Mouse (Mus musculus) mouse embryonic stem cell (cell line): Measurements from ENCODE around the gene Akap7.

Source experiments
- in situ Hi-C, 2 experiments: fragments of 300-500 bp; cut with MboI; formaldehyde crosslinking; loops; 1 replicate in 1 of 2; 3 replicates in 1 of 2; pipeline ENCODE4 v1.14.3; 2019 to 2020; ENCODE audit warnings: low sequenced_read_pairs in 2 of 2, low pct_unique_long_range_greater_than_20kb in 1 of 2, mixed read lengths in 1 of 2; ENCODE audit not compliant: unreplicated experiment in 1 of 2

The Akap7 gene

DNA sequence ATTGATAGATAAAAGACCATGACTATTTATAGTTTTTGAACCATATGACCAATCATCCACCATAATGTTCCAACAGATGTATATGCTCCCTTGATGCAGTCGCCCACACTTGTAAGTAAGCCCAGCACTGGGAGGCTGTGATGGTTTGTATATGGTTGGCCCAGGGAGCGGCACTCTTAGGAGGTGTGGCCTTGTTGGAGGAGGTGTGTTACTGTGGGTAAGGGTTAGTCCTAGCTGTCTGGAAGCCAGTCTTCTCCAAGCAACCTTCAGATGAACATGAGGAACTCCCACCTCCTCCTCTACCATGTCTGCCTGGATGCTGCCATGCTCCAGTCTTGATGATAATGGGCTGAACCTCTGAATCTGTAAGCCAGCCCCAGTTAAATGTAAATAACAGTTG, 3.1 kb downstream of the Akap7 start:
- in situ Hi-C loops, result no loop called here

- in situ Hi-C loops, result no loop called here
Observed at GRCm38 (mm10) chr10:25299031-25299529, 8.6 kb downstream of the Akap7 start.

GRCm38 (mm10) chr10:25298264-25298671, 9.4 kb downstream of the Akap7 start:
- in situ Hi-C loops, result no loop called here

GRCm38 (mm10) chr10:25297666-25298263, 9.9 kb downstream of the Akap7 start:
- in situ Hi-C loops, result no loop called here

DNA sequence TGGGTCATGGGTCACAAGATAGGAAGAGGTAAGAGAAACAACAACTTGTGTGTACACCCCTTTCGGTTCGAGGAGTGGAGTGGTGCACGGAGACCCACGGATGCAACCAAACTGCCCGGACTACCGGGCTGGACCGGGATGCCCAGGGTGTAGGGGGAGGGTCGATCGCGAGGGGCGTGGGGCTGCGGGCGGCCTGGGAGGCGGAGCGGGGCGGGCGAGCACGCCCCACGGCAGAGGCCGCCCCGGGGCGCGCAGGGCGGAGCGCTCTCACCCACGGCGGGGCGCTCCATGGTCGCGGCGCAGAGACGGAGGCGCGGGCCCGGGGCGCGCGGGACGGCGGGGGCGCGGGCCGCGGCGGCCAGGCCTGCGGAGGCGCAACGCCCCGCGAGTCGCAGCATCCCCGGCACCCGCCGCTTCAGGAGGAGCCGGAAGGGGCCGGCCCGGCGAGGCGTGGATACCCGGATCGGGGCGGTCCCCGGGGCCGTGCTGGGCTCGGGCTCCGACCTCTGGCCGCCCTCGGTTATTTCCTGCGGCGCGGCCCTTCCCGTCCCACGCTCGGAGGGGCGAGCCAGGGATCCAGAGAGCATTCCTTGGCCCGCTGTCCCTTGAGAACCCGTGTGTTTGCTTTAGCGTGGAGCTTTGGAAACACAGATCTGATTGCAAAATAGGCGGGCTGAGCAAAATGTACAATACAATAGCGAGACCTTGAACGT, 10.9 kb downstream of the Akap7 start:
- in situ Hi-C loops, result no loop called here

GRCm38 (mm10) chr10:25296286-25296656, 11.4 kb downstream of the Akap7 start:
- in situ Hi-C loops, result no loop called here

- in situ Hi-C loops, result no loop called here
Observed at GRCm38 (mm10) chr10:25295836-25296235, 11.8 kb downstream of the Akap7 start.

DNA sequence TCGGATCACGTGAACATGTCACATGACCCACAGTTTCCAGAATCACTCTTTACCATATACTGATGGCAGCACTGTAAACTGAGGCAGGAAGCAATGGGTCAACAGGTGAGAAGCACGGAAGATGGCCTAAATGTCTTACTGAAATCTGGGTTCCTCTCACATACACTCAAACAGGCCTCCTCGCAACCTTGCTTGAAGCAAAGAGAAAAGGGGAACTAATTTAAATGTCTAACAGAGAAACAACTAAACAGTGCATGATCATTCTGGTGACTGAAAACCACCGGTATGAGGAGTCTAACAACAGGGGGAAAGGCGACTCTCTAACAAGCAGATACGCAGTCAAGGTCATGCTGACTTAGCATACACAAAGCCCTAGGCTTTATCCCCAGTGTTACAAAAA, 12.7 kb downstream of the Akap7 start:
- in situ Hi-C loops, result no loop called here

DNA sequence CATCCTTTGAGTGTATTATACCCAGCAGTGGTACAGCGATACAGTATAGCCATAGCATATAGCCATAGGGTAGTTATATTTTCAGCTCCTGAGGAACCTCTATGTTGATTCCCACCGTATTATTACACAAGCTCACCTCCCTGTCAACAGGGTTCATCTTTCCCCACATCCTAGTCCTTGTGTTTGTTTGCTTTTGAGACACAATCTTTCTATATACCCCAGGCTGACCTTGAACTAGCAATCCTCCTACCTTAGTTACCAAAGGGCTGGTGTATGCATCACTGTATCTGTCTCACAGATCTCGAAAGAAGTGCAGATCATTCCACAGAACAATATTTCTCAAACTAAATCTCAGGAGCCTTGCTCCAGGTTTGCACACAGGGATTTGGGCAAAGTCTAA, 13.9 kb downstream of the Akap7 start:
- in situ Hi-C loops, result no loop called here

DNA sequence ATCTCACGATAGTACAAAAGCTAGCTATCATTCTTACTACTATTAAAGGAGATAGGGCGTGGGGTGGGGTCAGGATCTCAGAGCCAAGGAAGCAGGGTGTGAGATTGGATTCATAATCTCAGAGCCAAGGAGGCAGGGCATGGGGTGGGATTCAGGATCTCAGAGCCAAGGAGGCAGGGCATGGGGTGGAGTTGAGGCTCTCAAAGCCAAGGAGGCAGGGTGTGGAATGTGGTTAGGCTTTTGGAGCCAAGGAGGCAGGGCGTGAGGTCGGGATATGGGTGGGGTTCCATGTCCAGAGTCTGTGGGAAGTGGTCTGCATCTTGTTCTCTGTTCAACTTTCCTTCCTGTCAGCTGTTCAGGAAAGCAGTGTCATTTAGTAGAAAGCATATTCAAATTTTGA, 16.6 kb downstream of the Akap7 start:
- in situ Hi-C loops, result no loop called here

DNA sequence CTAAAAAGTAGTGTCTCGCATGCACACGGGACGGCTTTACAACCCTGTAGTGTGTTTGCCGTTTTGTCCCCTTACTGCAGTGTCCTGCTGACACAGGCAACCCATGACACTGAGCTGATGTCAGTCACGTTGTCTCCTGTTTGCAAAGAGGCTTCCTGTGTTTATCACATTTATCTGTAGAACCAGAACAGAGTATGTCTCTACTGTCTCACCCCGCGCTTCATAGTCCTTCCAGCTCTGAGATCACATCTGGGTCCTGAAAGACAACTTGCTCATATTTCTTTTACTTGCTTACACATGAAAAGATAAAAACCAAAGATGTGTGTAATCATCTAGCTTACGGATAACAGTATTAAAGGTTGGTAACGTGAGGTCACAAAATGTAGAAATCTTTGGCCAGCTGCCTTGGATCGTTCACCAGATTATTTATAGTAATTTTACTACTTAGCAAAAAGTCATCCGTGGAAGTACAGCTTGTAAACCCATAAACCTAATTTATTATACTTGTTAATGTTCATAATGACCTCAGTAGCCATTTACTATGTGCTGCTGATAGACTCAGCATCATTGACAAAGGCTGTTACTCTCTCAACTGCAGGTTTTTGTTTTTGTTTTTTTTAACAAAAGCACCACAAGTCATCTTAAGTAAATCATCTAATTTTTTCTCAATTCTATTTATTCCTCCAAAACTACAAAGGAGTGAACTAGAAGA, 22.4 kb downstream of the Akap7 start:
- in situ Hi-C loops, result no loop called here

DNA sequence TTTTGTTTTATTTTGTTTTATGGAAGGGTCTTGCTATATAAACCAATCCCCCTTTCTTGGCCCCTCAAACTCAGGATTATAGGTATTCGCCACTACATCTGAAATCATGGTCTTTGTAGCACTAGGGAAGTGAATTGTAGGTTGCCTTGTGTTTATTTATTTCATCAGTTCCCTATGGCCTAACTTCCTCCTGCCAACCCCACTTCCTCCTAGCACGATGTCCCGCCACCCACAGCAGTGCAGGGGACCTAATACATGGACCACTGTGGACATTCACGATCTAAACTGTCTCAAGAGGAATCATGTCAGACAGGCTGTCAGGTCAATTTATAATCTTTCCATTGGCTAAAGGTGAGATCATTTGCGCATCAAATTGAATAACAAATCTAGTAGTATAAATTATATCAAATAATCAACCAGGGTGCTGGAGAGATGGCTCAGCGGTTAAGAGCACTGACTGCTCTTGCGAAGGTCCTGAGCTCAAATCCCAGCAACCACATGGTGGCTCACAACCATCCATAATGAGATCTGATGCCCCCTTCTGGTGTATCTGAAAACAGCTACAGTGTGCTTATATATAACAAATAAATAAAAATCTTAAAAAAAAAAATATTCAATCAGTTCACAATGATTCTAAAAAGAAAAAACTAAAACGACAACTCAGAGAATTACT, 23.1 kb downstream of the Akap7 start:
- in situ Hi-C loops, result no loop called here

DNA sequence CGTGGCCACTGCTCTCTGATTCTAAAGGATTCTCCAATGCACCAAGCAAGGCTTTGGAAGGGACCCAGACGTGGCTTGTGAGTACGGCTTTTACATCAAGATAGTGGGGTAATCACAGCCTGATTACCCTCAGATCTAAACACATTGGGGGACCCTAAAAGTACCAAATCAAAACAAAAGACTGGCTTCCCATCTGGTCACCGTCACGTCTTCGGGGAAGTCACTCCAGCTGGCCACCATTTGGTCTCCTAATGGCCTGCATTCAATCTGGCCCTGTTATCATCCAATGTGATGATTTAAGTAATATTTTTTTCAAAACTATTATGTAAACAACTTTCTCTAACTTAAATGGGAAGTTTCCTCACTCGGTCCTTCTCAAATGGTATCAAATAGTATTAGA, 24.3 kb downstream of the Akap7 start:
- in situ Hi-C loops, result no loop called here

- in situ Hi-C loops, result no loop called here
Observed at GRCm38 (mm10) chr10:25280141-25280540, 27.5 kb downstream of the Akap7 start.

DNA sequence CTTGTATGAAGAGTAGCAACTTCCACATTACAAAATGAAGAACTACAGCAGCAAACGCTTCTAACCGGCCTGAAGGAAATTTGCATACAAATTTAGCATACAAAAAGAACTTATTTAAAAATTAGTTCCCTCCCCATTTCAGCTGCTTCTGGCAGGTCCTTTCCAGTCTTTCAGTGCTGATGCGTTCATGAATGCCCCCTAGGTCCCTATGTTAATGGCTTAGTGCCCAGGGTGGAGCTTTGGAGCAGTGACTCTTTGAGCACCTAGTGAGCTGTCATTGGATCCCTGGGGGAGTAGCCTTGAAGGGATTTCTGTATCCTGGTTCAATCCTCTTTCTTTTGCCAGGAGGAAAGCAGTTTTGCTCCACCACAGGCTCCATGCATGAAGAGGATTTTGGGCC, 28.3 kb downstream of the Akap7 start:
- in situ Hi-C loops, result loop anchor here in 1 of 2 experiments (10.0 kb wide), 1 partner anchor 205 kb away; no protein-coding TSS in a partner anchor

GRCm38 (mm10) chr10:25275492-25275891, 32.2 kb downstream of the Akap7 start:
- in situ Hi-C loops, result loop anchor here in 1 of 2 experiments (10.0 kb wide), 1 partner anchor 209 kb away; no protein-coding TSS in a partner anchor

- in situ Hi-C loops, result loop anchor here (10.0 to 25.0 kb wide), 2 partner anchors 210 to 363 kb away; no protein-coding TSS in a partner anchor
Observed at GRCm38 (mm10) chr10:25274621-25275330, 32.9 kb downstream of the Akap7 start.

GRCm38 (mm10) chr10:25273731-25274130, 33.9 kb downstream of the Akap7 start:
- in situ Hi-C loops, result loop anchor here (10.0 to 25.0 kb wide), 2 partner anchors 211 to 364 kb away; no protein-coding TSS in a partner anchor
